Mouse (Mus musculus): ENCODE results near the gene Gprc5c. TPM values are rescaled to one million over a fixed set of nuclear protein-coding genes. Genes with fewer than 3 reads are reported as not detected.

The Gprc5c gene
- polyA plus RNA-seq, 1 experiment from 2014 or later, result 9.7 TPM

- 67% methylated on average over 2 of the region's 2 CpGs for WGBS
- Histone ChIP-seq H3K9ac (ENCODE audit: low read depth, low read length) (no peak overlapping the region), H3K27ac (ENCODE audit: low read depth, low read length) (no peak overlapping the region), H3K27me3 (replicated peaks; ENCODE audit: control insufficient read depth, insufficient read depth, low read length) (no peaks in the 10 kb centered on the region), H3K36me3 (ENCODE audit: control insufficient read depth, insufficient read depth, low read length) (no peaks in the 10 kb centered on the region), H3K4me3 (ENCODE audit: low read length) (no peak overlapping the region), H3K4me2 (ENCODE audit: low read length) (no peak overlapping the region), H3K4me1 (ENCODE audit: control insufficient read depth, insufficient read depth, low read depth, low read length) (no peaks in the 10 kb centered on the region), H3K9me3 (ENCODE audit: control insufficient read depth, low read length) (no peaks in the 10 kb centered on the region)
- ATAC-seq, result no peak
Observed at GRCm38 (mm10) chr11:114861057-114861456, 10.1 kb downstream of the Gprc5c start.

DNA sequence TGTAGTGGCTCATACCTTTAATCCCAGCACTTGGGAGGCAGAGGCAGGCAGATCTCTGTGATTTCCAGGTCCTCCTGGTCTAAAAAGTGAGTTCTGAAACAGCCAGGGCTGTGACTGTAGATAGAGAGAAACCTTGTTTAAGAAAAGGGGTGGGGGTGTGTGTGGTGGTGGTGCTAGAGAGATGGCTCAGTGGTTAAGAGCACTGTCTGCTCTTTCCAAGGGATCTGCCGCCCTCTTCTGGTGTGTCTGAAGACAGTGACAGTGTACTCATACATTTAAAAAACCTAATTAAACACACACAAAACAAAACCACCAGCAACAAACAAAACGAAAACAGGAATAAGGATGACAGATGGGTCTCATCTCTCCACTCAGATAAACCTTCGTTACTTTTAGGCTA is 11.7 kb downstream of the Gprc5c start:
- H3K27me3 ChIP-seq (replicated peaks; ENCODE audit: control insufficient read depth, insufficient read depth, low read length), result no peaks in the 10 kb centered on the region
- 84% methylated on average over 3 of the region's 3 CpGs for WGBS
- no peaks in the 10 kb centered on the region for H3K36me3 ChIP-seq (ENCODE audit: control insufficient read depth, insufficient read depth, low read length)
- H3K9ac ChIP-seq (ENCODE audit: low read depth, low read length), result no peak overlapping the region
- no peak overlapping the region for H3K4me2 ChIP-seq (ENCODE audit: low read length)
- H3K4me3 ChIP-seq (ENCODE audit: low read length), result no peak overlapping the region
- peaks cover 4% of the 10 kb centered on the region; the same call in 1 of the 2 replicates for H3K4me1 ChIP-seq (ENCODE audit: control insufficient read depth, insufficient read depth, low read depth, low read length)
- no peak overlapping the region for H3K27ac ChIP-seq (ENCODE audit: low read depth, low read length)
- no peak for ATAC-seq
- H3K9me3 ChIP-seq (ENCODE audit: control insufficient read depth, low read length), result no peaks in the 10 kb centered on the region

DNA sequence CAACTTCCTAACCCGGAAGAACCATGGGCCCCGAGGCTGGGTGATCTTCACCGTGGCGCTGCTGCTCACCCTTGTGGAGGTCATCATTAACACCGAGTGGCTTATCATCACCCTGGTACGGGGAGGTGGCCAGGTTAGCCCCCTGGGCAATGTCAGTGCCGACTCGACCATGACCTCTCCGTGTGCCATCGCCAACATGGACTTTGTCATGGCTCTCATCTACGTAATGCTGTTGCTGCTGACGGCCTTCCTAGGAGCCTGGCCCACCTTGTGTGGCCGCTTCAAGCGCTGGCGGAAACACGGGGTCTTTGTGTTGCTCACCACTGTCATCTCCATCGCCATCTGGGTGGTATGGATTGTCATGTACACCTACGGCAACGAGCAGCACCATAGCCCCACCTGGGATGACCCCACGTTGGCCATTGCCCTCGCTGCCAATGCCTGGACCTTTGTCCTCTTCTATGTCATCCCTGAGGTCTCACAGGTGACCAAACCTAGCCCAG is 13.0 kb downstream of the Gprc5c start:
- ATAC-seq, result no peak
- Histone ChIP-seq H3K9ac (ENCODE audit: low read depth, low read length) (no peak overlapping the region), H3K4me1 (ENCODE audit: control insufficient read depth, insufficient read depth, low read depth, low read length) (peaks cover 4% of the 10 kb centered on the region; the same call in 1 of the 2 replicates), H3K27ac (ENCODE audit: low read depth, low read length) (no peak overlapping the region), H3K4me2 (ENCODE audit: low read length) (no peak overlapping the region), H3K9me3 (ENCODE audit: control insufficient read depth, low read length) (no peaks in the 10 kb centered on the region), H3K4me3 (ENCODE audit: low read length) (no peak overlapping the region), H3K27me3 (replicated peaks; ENCODE audit: control insufficient read depth, insufficient read depth, low read length) (no peaks in the 10 kb centered on the region), H3K36me3 (ENCODE audit: control insufficient read depth, insufficient read depth, low read length) (no peaks in the 10 kb centered on the region)
- WGBS, result 93% methylated on average over 21 of the region's 21 CpGs

- H3K9ac ChIP-seq (ENCODE audit: low read depth, low read length), result no peak overlapping the region
- no peak overlapping the region for H3K4me3 ChIP-seq (ENCODE audit: low read length)
- no peaks in the 10 kb centered on the region for H3K36me3 ChIP-seq (ENCODE audit: control insufficient read depth, insufficient read depth, low read length)
- H3K4me2 ChIP-seq (ENCODE audit: low read length), result no peak overlapping the region
- H3K27me3 ChIP-seq (replicated peaks; ENCODE audit: control insufficient read depth, insufficient read depth, low read length), result no peaks in the 10 kb centered on the region
- H3K4me1 ChIP-seq (ENCODE audit: control insufficient read depth, insufficient read depth, low read depth, low read length), result peaks cover 4% of the 10 kb centered on the region; the same call in 1 of the 2 replicates
- 60% methylated on average over 5 of the region's 5 CpGs for WGBS
- H3K27ac ChIP-seq (ENCODE audit: low read depth, low read length), result no peak overlapping the region
- H3K9me3 ChIP-seq (ENCODE audit: control insufficient read depth, low read length), result no peaks in the 10 kb centered on the region
- ATAC-seq, result no peak
Observed at GRCm38 (mm10) chr11:114865999-114866398, 15.0 kb downstream of the Gprc5c start.

GRCm38 (mm10) chr11:114866486-114867360 is 15.8 kb downstream of the Gprc5c start:
- no peak for ATAC-seq
- Histone ChIP-seq H3K4me2 (ENCODE audit: low read length) (no peak overlapping the region), H3K4me3 (ENCODE audit: low read length) (no peak overlapping the region), H3K36me3 (ENCODE audit: control insufficient read depth, insufficient read depth, low read length) (no peaks in the 10 kb centered on the region), H3K27ac (ENCODE audit: low read depth, low read length) (no peak overlapping the region), H3K9ac (ENCODE audit: low read depth, low read length) (no peak overlapping the region), H3K4me1 (ENCODE audit: control insufficient read depth, insufficient read depth, low read depth, low read length) (peaks cover 4% of the 10 kb centered on the region; the same call in 1 of the 2 replicates), H3K9me3 (ENCODE audit: control insufficient read depth, low read length) (no peaks in the 10 kb centered on the region), H3K27me3 (replicated peaks; ENCODE audit: control insufficient read depth, insufficient read depth, low read length) (no peaks in the 10 kb centered on the region)
- WGBS, result 51% methylated on average over 10 of the region's 10 CpGs

GRCm38 (mm10) chr11:114867361-114868235 is 16.6 kb downstream of the Gprc5c start:
- no peak overlapping the region for H3K27ac ChIP-seq (ENCODE audit: low read depth, low read length)
- ATAC-seq, result no peak

DNA sequence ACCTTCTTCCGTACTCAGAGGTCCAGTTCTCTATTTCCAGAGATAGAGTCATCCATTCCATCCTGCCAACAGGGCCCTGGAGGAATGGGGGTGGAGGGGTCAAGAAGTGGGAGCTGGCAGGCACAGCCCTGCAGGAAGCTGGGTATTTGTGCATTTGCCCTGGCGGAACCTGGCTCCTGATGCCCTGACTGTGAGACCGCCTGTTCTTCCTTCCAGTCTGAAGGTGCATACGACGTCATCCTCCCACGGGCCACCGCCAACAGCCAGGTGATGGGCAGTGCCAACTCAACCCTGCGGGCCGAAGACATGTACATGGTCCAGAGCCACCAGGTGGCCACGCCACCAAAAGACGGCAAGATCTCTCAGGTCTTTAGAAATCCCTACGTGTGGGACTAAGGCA is 17.3 kb downstream of the Gprc5c start:
- Histone ChIP-seq H3K4me1 (ENCODE audit: control insufficient read depth, insufficient read depth, low read depth, low read length) (peaks cover 7% of the 10 kb centered on the region), H3K27me3 (replicated peaks; ENCODE audit: control insufficient read depth, insufficient read depth, low read length) (no peaks in the 10 kb centered on the region), H3K4me2 (ENCODE audit: low read length) (no peak overlapping the region), H3K36me3 (ENCODE audit: control insufficient read depth, insufficient read depth, low read length) (no peaks in the 10 kb centered on the region), H3K4me3 (ENCODE audit: low read length) (no peak overlapping the region), H3K9ac (ENCODE audit: low read depth, low read length) (no peak overlapping the region), H3K27ac (ENCODE audit: low read depth, low read length) (no peak overlapping the region), H3K9me3 (ENCODE audit: control insufficient read depth, low read length) (no peaks in the 10 kb centered on the region)
- no peak for ATAC-seq
- WGBS, result 93% methylated on average over 12 of the region's 12 CpGs

More at GRCm38 (mm10) chr11:114867361-114868235, 16.6 kb downstream of the Gprc5c start:
- H3K4me2 ChIP-seq (ENCODE audit: low read length), result no peak overlapping the region
- H3K4me3 ChIP-seq (ENCODE audit: low read length), result no peak overlapping the region
- no peaks in the 10 kb centered on the region for H3K9me3 ChIP-seq (ENCODE audit: control insufficient read depth, low read length)
- H3K9ac ChIP-seq (ENCODE audit: low read depth, low read length), result no peak overlapping the region
- peaks cover 4% of the 10 kb centered on the region; the same call in 1 of the 2 replicates for H3K4me1 ChIP-seq (ENCODE audit: control insufficient read depth, insufficient read depth, low read depth, low read length)
- no peaks in the 10 kb centered on the region for H3K27me3 ChIP-seq (replicated peaks; ENCODE audit: control insufficient read depth, insufficient read depth, low read length)
- WGBS, result 64% methylated on average over 11 of the region's 11 CpGs
- H3K36me3 ChIP-seq (ENCODE audit: control insufficient read depth, insufficient read depth, low read length), result no peaks in the 10 kb centered on the region

- H3K27me3 ChIP-seq (replicated peaks; ENCODE audit: control insufficient read depth, insufficient read depth, low read length), result no peaks in the 10 kb centered on the region
- peaks cover 7% of the 10 kb centered on the region for H3K4me1 ChIP-seq (ENCODE audit: control insufficient read depth, insufficient read depth, low read depth, low read length)
- H3K4me3 ChIP-seq (ENCODE audit: low read length), result no peak overlapping the region
- WGBS, result 83% methylated on average over 1 of the region's 1 CpGs
- H3K27ac ChIP-seq (ENCODE audit: low read depth, low read length), result no peak overlapping the region
- no peak for ATAC-seq
- H3K36me3 ChIP-seq (ENCODE audit: control insufficient read depth, insufficient read depth, low read length), result no peaks in the 10 kb centered on the region
- no peak overlapping the region for H3K9ac ChIP-seq (ENCODE audit: low read depth, low read length)
- no peak overlapping the region for H3K4me2 ChIP-seq (ENCODE audit: low read length)
- no peaks in the 10 kb centered on the region for H3K9me3 ChIP-seq (ENCODE audit: control insufficient read depth, low read length)
Observed at GRCm38 (mm10) chr11:114869787-114870186, 18.8 kb downstream of the Gprc5c start.

DNA sequence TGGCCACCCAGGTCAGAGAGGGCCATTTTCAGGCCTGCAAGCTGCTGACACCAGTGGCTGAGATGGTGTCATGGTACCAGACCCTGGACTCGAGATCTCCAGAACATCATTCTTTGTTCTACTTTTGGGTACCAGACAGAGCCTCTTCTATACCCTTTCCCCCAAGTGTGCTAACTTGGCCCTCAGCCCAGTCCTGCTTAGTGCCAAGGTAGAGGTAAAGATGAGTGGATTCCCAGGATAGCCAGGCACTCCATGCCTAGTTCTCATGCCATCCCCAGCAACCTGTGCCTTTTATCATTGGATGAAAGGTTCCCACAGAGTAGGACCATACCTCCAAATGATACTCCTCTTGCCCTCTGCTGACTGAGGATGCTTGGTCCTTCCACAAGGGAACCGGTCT is 20.6 kb downstream of the Gprc5c start:
- Histone ChIP-seq H3K27me3 (replicated peaks; ENCODE audit: control insufficient read depth, insufficient read depth, low read length) (no peaks in the 10 kb centered on the region), H3K36me3 (ENCODE audit: control insufficient read depth, insufficient read depth, low read length) (no peaks in the 10 kb centered on the region), H3K9me3 (ENCODE audit: control insufficient read depth, low read length) (no peaks in the 10 kb centered on the region), H3K4me2 (ENCODE audit: low read length) (no peak overlapping the region), H3K4me1 (ENCODE audit: control insufficient read depth, insufficient read depth, low read depth, low read length) (peaks cover 7% of the 10 kb centered on the region), H3K4me3 (ENCODE audit: low read length) (no peak overlapping the region), H3K27ac (ENCODE audit: low read depth, low read length) (no peak overlapping the region), H3K9ac (ENCODE audit: low read depth, low read length) (no peak overlapping the region)
- WGBS, result 75% methylated on average over 2 of the region's 2 CpGs
- ATAC-seq, result no peak
